Mouse (Mus musculus): ENCODE results near the gene Ikzf5. TPM values are rescaled to one million over a fixed set of nuclear protein-coding genes. Genes with fewer than 3 reads are reported as not detected.
"Not testable (repeated sequence)": the region's sequence is repeated elsewhere in the genome, so short reads cannot be mapped to it uniquely, and the experiment has no call there.

Ikzf5 gene
- total RNA-seq (2021), result 10 to 100 TPM; 35.4 to 36.2 TPM
- long read RNA-seq, experiment 1, full-length matches to known transcripts, result 21 of 27 reads
- long read RNA-seq, experiment 1, partial matches to known transcripts, result 1 of 27 reads
- long read RNA-seq, experiment 1, other reads (novel, unspliced or antisense), result 5 of 27 reads
- long read RNA-seq, experiment 2, full-length matches to known transcripts, result 13 of 18 reads
- long read RNA-seq, experiment 2, partial matches to known transcripts, result 2 of 18 reads
- long read RNA-seq, experiment 2, other reads (novel, unspliced or antisense), result 3 of 18 reads

DNA sequence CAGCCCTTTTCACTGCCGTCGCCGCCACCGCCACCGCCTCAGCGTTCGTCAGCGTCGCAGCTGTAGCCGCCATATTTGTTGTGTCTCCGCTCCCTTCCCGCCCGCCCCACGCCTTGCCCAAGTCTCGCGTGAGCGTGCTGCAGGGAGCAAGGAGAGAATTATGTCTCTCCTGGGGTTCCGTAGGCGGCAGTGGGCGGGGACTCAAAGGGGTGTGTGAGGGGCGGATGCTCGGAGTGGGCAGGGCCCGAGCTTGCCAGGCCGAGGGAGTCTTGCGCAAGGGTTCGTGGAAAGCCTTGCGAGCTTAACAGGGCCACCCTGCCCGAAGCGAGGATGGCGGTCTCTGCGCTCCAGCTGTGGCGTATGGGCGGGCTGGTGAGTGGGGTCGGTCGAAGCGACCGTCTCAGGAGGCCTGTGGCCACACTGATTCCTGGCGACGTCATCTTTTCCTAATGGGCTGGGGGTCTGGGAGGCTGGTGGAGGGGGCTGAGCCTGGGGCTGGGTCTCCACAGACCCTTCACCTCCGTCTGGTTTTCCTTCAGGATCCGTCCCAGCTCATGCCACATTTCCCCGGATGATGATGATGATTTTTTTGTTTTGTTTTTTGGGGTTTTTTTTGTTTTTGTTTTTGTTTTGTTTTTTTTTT is at the start of gene Ikzf5, which contains the start of gene Acadsb:
Gene Ikzf5, minus strand, starts transcription at position 106 of the 643 bp plus-strand sequence.
Gene Acadsb, plus strand, starts transcription at position 186 of the 643 bp plus-strand sequence.
- H3K4me3 ChIP-seq, result peak within 1 kb of the TSS; percentile 74
- no peak for TF ChIP-seq CTCF (IDR thresholded peaks at IDR 0.05)
- intact Hi-C loops (cut with DNase I), result loop anchor here (2.0 to 10.0 kb wide), 2 partner anchors 48 to 144 kb away; partner anchors contain the start of gene 2310057M21Rik
- peak within 1 kb of the TSS; percentile 96 for H3K27ac ChIP-seq
- DNase-seq, result peak; percentile 100

DNA sequence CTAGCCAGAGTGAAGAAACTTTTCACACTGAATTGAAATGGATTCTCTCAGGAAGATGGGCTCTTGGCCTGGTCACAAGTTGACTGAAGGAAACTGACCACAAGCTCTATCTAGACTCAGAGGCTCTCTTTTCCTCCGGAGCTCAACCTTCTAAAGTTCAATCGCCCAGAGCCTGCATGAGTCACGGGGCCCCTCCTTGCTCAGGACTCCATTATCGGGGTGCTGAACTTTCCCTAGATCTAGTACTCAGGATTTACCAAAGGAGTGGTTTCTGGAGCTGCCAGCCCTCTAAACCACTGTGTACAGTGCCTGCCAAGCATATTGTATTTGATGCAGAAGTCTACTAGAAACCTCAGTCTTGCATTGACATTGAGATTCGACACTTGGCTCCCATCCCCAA is 46.4 kb upstream of the Ikzf5 start:
- intact Hi-C loops (cut with DNase I), result no loop called here
- Histone ChIP-seq H3K4me3 (no peak overlapping the region), H3K27ac (no peak overlapping the region)
- no peak for DNase-seq
- no peak for TF ChIP-seq CTCF (IDR thresholded peaks at IDR 0.05)

DNA sequence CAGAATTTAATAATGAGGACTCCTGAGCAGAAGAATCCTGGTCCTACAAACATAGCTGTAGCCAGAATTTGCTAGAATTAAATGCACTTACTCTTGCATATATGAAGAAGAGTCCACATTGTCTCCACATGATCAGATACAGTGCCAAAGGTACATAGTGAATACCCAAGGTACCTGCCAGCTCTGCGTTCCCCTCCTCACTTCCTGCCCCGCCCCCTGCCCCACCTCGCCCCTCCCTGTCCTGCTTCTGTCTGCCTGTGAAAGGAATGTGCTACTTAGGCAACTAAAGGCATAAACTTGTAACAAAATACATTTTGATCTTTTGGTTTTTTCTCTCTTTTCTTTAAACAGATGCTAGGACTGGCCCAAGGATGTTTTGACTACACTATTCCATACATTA is 26.7 kb upstream of the Ikzf5 start:
- Histone ChIP-seq H3K27ac (no peak overlapping the region), H3K4me3 (no peak overlapping the region)
- intact Hi-C loops (cut with DNase I), result no loop called here
- TF ChIP-seq CTCF (IDR thresholded peaks at IDR 0.05), result no peak
- no peak for DNase-seq

DNA sequence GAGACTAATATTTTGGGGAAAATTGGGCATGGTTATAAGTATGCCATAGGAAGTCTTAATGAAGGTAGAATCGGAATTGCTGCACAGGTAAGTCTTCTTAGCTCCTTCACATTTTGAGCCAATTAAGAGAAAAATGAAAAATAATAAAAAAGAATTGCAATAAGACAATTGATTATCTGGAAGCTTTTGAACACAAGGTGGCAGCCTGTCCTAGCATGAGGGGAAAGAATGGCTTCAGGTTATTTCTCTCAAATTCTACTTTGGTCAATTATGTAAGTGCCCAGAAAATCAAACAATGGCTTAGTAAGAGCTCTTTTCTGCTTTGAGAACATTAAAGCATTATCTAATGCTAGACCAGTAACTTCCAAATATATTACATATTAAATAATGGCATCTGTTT is 24.0 kb upstream of the Ikzf5 start:
- no peak for DNase-seq
- Histone ChIP-seq H3K4me3 (no peak overlapping the region), H3K27ac (no peak overlapping the region)
- no peak for TF ChIP-seq CTCF (IDR thresholded peaks at IDR 0.05)
- intact Hi-C loops (cut with DNase I), result no loop called here

DNA sequence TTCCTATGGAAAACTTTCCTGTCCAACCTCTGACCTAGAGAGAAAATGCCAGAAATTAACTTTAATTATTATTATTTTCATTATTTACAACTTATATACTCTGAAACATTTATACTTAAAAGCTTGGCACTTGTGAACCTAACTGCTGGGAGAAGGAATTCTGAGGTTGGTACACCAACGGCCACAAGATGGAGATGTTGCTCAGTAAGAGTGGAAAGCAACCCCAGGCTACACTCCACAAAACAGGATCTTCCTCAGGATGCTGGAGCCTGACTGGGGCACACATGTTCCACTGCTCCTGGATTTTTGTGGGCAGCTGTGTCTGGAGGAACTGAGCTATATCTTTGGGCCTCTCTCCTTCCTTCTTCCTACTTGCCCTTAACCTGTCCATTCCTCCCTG is 21.9 kb upstream of the Ikzf5 start:
- DNase-seq, result peak; percentile 22
- intact Hi-C loops (cut with DNase I), result loop anchor here (1.0 kb wide), 1 partner anchor 450 kb away; no protein-coding TSS in a partner anchor
- TF ChIP-seq CTCF (IDR thresholded peaks at IDR 0.05), result peak; percentile 51
- H3K27ac ChIP-seq, result no peak overlapping the region
- no peak overlapping the region for H3K4me3 ChIP-seq

DNA sequence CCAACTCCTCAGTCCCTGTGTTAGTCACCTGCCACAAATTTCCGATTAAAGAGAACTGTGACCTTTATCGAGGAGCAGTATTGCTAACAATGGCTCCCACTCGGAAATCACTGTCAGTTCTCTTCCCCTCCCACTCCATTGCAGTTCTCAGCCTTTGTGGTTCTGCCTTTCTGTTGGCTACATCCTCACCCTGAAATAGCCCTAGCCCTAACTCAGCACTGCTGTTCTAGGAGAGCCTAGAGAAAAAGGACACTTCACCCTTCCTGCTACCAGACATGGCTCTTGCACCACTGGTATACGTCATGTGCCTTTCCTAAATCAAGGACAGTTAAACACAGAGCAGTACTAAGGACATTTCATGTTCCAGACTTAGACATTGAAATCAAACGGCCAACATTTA is 17.0 kb upstream of the Ikzf5 start:
- H3K4me3 ChIP-seq, result no peak overlapping the region
- H3K27ac ChIP-seq, result no peak overlapping the region
- no peak for DNase-seq
- TF ChIP-seq CTCF (IDR thresholded peaks at IDR 0.05), result no peak
- intact Hi-C loops (cut with DNase I), result no loop called here

DNA sequence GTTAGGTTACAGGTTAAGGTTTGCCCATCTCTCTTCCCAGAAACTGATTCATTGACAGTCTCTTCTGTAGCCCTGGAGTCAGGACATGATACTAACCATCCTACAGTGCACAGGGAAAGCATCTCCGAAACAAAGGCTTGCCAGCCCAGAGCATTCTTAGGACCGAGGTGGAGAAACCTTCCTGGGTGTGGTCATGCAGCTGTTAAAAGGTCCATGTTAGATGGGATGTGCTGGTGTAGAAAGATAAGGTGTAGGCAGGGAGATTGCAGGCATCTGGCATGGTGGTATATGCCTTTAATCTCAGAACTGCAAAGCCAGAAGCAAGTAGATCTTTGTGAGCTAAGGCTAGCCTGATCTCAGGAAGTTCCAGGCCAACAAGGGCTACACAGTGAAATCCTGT is 14.6 kb upstream of the Ikzf5 start:
- no peak overlapping the region for H3K27ac ChIP-seq
- H3K4me3 ChIP-seq, result no peak overlapping the region
- intact Hi-C loops (cut with DNase I), result no loop called here
- no peak for TF ChIP-seq CTCF (IDR thresholded peaks at IDR 0.05)
- no peak for DNase-seq

DNA sequence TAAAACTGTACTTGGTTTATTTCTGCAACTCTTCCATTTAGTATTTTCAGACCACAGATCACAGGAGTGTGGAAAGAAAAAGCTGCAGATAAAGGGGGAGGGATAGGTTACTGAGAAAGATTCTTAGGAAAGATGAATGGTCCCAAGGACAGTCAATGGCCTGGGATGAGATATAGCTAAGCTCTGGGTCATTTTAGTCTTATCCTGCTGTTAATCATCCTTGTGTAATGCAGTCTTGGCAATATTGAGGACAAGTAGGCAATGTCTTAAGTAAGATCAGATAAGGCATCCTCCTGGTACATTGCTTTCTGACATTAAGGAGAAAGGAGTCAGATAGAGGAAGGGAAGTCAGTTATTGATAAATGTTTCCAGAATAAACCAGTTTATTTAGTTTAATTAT is 7.3 kb upstream of the Ikzf5 start:
- TF ChIP-seq CTCF (IDR thresholded peaks at IDR 0.05), result no peak
- intact Hi-C loops (cut with DNase I), result loop anchor here (10.0 kb wide), 1 partner anchor 137 kb away; no protein-coding TSS in a partner anchor
- DNase-seq, result no peak
- Histone ChIP-seq H3K4me3 (no peak overlapping the region), H3K27ac (no peak overlapping the region)

DNA sequence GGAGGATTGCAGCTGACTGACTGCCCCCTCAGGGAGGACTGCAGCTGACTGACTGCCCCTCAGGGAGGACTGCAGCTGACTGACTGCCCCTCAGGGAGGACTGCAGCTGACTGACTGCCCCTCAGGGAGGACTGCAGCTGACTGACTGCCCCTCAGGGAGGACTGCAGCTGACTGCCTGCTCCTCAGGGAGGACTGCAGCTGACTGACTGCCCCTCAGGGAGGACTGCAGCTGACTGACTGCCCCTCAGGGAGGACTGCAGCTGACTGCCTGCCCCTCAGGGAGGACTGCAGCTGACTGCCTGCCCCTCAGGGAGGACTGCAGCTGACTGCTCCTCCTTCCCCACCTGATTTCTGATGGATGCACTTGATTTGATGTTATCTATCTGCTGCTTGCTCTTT is 6.4 kb upstream of the Ikzf5 start:
- H3K27ac ChIP-seq, result not testable (repeated sequence)

DNA sequence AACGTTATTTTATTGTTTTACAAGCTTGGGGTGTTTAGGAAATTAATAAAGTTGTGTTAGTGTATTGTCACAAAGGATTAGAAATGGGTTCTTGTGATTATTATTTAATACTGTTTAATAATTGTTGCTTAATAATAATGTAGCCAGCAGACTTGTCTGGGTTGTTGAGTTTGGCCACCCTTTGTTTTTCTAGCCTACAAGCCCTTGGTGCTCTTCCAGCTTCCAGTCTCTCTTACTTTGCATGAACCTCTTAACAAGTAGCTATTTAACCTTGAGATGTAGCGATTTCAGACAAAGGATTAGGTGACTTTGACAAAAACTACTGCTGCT is 1.6 kb upstream of the Ikzf5 start:
- intact Hi-C loops (cut with DNase I), result loop anchor here (2.0 to 10.0 kb wide), 2 partner anchors 49 to 143 kb away; partner anchors contain the start of gene 2310057M21Rik
- no peak for DNase-seq
- Histone ChIP-seq H3K27ac (no peak overlapping the region; the same call in 1 of the 2 replicates), H3K4me3 (peak overlapping the region; percentile 74)
- TF ChIP-seq CTCF (IDR thresholded peaks at IDR 0.05), result no peak

More for the DNA sequence above, 6.4 kb upstream of the Ikzf5 start:
- H3K4me3 ChIP-seq, DNase-seq: not testable (repeated sequence)
- intact Hi-C loops (cut with DNase I), result loop anchor here (10.0 kb wide), 1 partner anchor 138 kb away; no protein-coding TSS in a partner anchor

DNA sequence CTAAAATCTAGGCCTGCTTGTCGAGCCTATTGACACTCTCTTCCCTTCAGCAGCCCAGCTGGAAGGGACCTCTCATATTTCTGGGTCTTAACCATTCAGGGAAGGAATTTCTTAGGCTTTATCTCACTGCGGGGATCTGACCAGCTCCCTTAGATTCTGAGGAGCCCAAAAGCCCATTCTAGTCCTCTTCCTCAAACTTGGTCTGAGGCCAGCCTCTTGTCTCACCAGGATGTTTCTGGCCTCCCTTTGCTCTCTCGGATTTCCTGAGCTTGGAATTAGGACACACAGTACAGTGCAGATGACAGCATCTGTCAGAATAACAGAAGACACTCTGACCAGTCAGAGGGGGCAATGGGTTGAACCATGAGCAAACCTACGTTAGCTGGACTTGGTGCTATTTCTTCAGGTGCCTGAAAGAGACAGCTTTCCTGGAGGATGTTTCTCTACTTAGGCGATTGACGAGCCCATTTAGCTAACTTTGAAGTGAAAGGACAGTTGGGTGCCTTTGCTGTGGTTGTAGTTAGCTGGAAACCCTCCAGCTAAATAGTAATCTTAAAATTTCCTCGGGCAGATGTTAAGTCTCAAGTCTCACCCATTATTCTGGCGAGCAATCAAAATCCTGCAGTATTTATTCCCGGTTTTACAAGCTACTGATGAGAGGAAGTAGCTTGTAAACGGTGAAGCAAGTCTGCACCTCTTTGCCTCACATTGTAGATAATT is 1.1 kb upstream of the Ikzf5 start:
- H3K27ac ChIP-seq, result peak overlapping the region; percentile 96
- H3K4me3 ChIP-seq, result peak overlapping the region; percentile 74
- intact Hi-C loops (cut with DNase I), result loop anchor here (2.0 to 10.0 kb wide), 2 partner anchors 49 to 143 kb away; partner anchors contain the start of gene 2310057M21Rik
- peak; percentile 27 for DNase-seq
- no peak for TF ChIP-seq CTCF (IDR thresholded peaks at IDR 0.05)

DNA sequence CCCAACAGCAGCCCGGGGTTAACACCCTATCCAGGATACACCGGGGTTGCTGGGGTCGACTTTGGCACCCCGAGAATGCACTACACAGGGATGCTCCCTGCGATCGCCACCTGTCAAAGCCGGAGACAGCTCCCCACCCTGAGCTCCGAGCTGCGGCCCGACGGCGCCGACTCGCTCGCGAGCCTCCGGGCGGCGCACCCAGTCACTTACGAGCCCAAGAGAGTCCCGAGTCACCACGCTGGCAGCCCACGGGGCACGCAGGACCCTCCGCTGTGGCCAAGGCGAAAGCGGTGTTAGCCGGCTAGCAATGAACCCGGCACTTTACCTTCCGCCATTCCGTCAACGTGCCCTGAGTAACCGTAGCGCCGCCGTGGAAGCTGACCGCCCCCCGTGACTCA is 334 bp downstream of the Ikzf5 start:
- no peak for TF ChIP-seq CTCF (IDR thresholded peaks at IDR 0.05)
- intact Hi-C loops (cut with DNase I), result loop anchor here (2.0 to 10.0 kb wide), 2 partner anchors 47 to 145 kb away; partner anchors contain the start of gene 2310057M21Rik
- DNase-seq, result no peak
- Histone ChIP-seq H3K27ac (peak overlapping the region; percentile 96), H3K4me3 (peak overlapping the region; percentile 74)
